Mouse (Mus musculus) neutrophil, adult 83 days (primary cell): ENCODE results near the gene Cdk5. TPM values are rescaled to one million over a fixed set of nuclear protein-coding genes. Genes with fewer than 3 reads are reported as not detected.

Source experiments
- total RNA-seq, 2 experiments: library from RNA; stranded (reverse); gene quantifications; one replicate each; pipeline ENCODE4 v1.2.4; 2023

Cdk5 gene
- 10 to 100 TPM; 23.0 to 26.2 TPM for total RNA-seq

DNA sequence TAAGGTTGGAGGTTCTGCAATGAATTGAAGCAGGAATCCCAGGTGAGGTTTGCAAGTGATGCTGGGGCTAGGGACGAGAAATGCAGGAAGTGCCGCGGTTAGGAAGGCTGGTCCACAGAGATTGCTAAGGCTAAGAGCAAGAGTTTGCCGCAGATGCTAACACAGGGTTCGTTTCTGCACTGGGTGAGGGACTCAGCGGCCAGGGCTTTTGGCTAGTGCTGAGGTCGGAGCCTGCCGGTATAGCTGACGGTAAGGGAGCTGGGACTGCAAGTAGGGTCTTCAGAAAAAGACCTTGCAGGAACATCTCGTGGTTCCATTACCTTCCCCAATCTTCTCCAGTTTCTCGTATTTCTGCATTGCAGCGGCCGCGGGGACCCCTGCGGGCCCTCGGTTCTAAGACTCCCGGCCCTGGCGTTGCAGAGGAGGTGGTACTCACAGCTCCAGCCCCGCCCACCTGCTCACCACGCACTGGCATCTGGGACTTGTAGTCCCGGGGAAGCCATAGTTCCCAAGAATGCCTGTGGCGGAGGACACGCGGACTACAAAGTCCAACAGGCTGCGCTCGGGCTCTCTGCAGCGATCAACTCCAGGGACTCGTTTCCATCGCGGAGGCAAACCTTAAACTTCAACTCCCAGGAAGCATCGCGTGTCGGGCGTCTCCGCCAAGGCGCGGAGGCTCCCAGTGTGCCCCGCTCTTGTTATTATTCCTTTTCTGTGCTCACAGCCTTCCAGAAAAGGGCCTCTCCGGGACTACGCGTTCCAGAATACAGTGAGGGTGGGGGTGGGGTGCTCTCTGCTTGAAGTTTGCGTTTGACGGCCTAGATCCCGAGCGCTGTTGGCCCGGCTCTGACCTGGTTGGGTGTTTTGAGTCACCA lies at the start of gene Cdk5, which contains the start of gene Slc4a2:
Gene Cdk5 (minus strand): TSS at position 402 of the 875 bp plus-strand sequence.
Gene Slc4a2 (plus strand): TSS at position 709 of the 875 bp plus-strand sequence.

DNA sequence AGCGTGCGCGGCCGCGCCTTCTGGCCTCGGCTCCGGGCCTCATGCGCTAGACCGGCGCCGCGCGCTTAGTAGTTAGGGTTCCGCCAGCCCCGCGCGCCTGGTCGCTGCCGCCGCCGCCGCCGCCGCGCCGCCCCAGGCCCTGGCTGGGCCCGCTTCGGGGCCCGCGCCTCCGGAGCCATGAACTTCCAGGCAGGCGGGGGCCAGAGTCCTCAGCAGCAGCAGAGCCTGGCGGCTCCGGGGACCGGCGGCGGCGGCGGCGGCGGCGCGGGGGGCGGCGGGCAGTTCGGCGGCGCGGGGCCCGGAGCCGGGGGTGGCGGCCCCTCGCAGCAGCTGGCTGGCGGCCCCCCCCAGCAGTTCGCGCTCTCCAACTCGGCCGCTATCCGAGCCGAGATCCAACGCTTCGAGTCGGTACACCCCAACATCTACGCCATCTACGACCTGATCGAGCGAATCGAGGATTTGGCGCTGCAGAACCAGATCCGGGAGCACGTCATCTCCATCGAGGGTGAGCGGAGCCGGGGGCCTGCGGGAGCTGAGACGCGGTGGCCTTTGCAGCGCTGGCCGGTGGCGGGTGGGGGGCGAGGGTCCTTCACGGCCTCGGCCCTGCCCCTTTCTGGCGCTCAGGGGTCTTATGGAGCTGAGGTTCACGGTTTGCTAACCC lies 28.8 kb upstream of the Cdk5 start, which contains the start of gene Agap3:
Gene Agap3 (plus strand): TSS at position 148 of the 661 bp plus-strand sequence.

DNA sequence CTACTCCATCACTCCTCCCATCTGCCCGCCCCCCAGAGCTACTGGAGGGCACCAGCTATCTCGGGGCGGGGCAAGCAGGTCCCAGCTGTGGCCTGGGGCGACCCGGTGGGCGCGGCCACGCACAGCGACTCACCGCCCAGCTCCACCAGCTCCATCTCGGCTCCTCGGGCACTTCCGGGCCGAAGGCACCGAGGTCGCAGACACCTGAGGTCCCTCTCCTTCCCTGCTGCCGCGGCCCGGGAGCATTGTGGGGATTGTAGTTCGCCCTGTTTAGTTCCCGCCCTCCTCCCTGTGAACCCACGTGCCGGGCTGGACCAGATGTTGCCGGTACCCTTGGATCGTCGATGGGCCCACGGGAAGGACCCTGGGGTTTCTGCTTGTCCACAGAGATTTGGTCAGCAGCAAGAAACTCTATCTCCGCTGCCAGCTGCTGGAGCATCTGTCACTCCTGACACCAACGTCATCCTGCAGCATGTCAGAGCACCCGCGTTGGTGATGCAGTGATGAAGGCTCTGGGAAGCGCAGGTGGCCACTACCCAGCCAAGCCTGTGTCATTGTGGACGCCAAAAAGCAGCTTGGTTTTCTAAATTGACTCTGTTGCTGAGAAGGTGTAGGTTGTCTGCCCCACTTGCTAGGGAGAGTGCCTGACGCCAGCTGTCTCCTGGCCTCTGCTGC lies 24.4 kb upstream of the Cdk5 start, which contains the start of gene Tmub1:
Gene Tmub1 (minus strand): TSS at position 231 of the 675 bp plus-strand sequence.

DNA sequence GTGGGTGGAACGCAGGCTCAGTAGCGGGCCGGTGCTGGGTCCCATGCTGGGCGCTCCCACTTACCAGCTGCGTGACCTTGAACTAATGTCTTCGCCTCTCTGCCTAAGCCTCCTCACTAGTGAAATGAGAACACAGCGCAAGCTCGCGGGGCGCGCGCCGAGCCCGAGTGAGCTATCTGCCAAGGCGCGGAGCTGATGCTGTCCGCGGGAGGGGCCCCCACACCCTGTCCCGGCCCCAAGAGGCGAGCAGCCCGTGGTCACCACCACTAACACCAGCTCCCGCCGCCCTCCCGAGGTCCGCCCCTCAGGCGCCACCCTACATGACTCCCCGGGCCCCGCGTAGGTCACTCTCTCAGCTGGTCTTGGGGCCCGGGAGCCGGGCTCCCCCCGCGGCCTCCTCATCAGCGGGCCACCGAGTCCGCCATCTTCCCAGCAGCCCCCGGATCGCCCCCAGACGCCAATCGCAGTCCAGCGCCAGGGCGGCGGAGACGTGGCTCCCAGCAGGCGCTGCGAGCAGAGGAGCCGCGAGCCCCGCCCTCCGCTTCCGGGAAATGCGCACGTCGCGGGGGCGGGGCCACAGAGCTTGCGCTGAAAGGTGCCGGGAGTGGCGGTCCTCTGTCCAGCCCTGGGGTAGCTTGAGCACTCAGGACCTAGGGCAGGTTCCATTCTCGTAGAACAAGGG lies 21.6 kb upstream of the Cdk5 start, which contains the start of gene Fastk:
Gene Fastk (minus strand): TSS at position 542 of the 682 bp plus-strand sequence.

DNA sequence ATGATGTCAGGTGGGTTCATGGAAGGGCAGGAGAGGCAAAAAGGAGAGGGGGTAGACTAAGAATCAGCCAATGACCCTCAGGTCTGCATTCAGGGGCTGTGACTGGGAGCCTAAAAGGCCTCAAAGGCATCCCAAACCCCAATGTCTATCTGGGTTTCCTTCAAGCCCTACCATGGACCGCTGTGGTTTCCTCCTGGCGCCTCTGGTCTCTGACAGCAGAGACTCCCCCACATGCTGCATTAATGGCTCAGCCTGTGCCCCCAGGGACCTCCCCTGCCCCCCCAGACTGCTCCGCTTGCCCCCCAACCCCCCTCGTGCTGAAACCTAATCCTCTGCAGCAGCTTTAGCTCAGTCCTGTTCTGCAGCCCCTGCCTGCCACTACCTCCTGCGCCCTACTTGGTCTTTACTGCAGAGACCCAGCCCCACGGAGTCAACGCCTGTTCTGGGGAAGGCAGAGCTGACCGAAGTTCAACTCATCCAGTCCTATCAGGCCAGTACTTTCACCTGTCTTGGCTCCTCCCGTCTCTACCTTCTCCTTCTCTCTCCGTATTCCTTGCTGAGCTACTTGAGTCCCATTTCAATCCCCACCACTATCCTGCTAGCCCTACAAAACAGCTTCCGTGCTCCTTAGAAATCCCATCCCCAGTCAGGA lies 10.2 kb downstream of the Cdk5 start, which contains the start of gene Asic3:
Gene Asic3 (plus strand): TSS at position 351 of the 652 bp plus-strand sequence.

DNA sequence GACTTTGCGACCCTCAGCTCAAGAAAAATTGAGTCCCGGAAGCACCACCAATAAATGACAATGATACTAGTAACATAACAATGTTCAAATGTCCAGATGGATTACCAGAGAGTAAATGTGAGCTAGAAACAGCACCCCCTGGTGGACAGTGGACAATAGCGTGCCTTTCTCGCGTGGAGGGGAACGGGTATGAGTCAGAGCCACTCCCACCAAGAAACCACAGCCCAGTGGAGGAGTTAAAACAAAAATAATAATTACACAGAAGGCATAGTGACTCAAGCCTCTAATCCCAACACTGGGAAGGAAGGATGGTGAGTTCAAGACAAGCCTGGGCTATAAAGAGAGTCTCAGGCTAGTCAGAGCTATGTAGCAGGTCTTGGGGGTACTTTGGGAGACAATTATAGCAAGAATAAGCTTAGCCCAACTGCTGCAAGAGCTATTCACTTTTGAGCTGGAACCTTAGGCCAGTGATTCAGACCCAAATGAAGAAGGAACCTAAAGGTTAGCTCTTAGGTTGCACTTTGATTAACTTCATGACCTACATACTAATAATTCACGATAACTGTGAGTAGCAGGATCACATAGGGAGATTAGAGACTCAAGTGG lies 29.8 kb downstream of the Cdk5 start, which contains the start of gene Abcb8:
Gene Abcb8 (plus strand): TSS at position 272 of the 606 bp plus-strand sequence.

DNA sequence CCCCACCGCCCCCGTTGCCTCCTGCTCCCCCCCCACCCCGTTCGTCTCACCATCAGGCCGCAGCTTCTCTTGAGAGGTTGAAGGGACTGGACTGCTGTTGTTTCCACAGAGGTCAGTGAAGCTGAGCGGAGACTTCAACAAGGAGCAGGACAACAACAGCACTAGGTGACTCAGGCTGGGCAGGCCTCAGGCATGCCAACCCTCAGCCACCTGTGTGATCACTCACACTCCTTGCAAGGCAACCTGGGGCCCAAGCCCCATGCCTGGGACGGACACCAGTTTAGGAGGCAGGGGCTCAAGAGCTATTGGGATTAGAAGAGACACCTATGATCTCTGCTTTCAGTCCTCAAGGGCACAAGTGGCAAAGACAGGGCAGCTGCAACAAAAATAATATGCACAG lies 31.5 kb downstream of the Cdk5 start, which contains the start of gene Atg9b:
Gene Atg9b (minus strand): TSS at position 280 of the 400 bp plus-strand sequence.

Other genes starting within 250 kb of the Cdk5 start
- gene Kcnh2, start 71.9 kb downstream of the Cdk5 start, total RNA-seq, result under 1 TPM in 1 of 2 experiments, not detected in 1; 0.20 TPM
- under 1 TPM; 0.44 to 0.53 TPM for gene Nos3, start 58.7 kb downstream of the Cdk5 start, total RNA-seq
- gene Atg9b, start 31.4 kb downstream of the Cdk5 start, total RNA-seq, result under 1 TPM; 0.49 to 0.75 TPM
- 10 to 100 TPM; 10.5 to 16.4 TPM for gene Abcb8, start 29.9 kb downstream of the Cdk5 start, total RNA-seq
- not detected for gene Asic3, start 10.1 kb downstream of the Cdk5 start, total RNA-seq
- 10 to 100 TPM; 55.9 to 64.2 TPM for gene Slc4a2, start 307 bp upstream of the Cdk5 start, total RNA-seq
- gene Fastk, start 21.8 kb upstream of the Cdk5 start, total RNA-seq, result 10 to 100 TPM; 28.0 to 38.0 TPM
- gene Tmub1, start 24.3 kb upstream of the Cdk5 start, total RNA-seq, result 10 to 100 TPM; 11.4 to 14.7 TPM
- gene Agap3, start 28.6 kb upstream of the Cdk5 start, total RNA-seq, result 10 to 100 TPM; 29.6 to 31.4 TPM
- not detected for gene Gbx1, start 103.7 kb upstream of the Cdk5 start, total RNA-seq
- gene Asb10, start 117.4 kb upstream of the Cdk5 start, total RNA-seq, result not detected
- not detected for gene 4931409K22Rik, start 133.3 kb upstream of the Cdk5 start, total RNA-seq
- gene Abcf2, start 153.9 kb upstream of the Cdk5 start, total RNA-seq, result 10 to 100 TPM; 27.8 to 28.5 TPM
- 10 to 100 TPM; 21.5 to 27.1 TPM for gene Chpf2, start 163.2 kb upstream of the Cdk5 start, total RNA-seq
- not detected for gene Smarcd3, start 200.9 kb upstream of the Cdk5 start, total RNA-seq